Comparison of ENCODE assay signal across 10 mouse cellular contexts in the genomic region with DNA sequence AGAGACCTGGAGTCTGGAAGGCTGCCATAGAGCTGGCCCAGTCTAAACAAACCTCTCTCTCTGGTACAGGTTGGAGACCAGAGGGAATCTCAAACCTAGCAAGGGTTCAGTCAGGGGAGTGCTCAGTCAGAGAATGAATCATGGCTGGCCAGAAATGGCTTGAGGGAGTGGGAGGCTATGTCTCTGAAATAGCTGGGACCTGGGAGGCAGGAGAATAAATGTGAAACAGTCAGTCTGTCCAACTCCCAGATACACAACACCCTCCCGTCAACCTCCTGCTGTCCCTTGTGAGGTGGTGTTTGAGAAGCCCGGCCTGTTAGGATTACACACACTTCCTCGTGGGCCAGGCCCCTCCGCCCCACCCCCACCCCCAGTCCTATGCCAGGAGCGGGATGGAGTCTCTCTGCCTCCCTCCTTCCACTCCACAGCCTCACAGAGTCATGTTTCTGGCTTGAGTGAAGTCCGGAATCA. TPM values are rescaled to one million over a fixed set of nuclear protein-coding genes. Genes with fewer than 3 reads are reported as not detected.
A peak's percentile ranks its signal among the peaks of the same experiment; 100 is the strongest.
DNase-seq lines count a peak whose midpoint lies in the region; ATAC-seq and TF ChIP-seq lines count a peak whose summit lies in the region.
"Had no signal": no experiment of that assay in that cellular context is flagged by ENCODE, and none has a peak within 500 bp of the region (broad histone marks: within the 10 kb centered on the region; RNA-seq: fewer than 3 reads in every experiment).

No protein-coding gene starts in this region.

- ATAC-seq in hindbrain, embryonic 12.5 days (ENCODE audit: low FRiP score) = no peak
- ATAC-seq in hindbrain, embryonic 11.5 days (ENCODE audit: low FRiP score) = no peak
- no peak for ATAC-seq in embryonic facial prominence, embryonic 11.5 days (replicated peaks; ENCODE audit: insufficient number of reproducible peaks, low FRiP score, low TSS enrichment, low read depth)
- 0 out of 2 replicates have a peak, but pooled peaks have one; percentile 22 for ATAC-seq in heart, embryonic 15.5 days (replicated peaks; ENCODE audit: insufficient number of reproducible peaks, insufficient read depth, low FRiP score, low read depth)
- no peak for ATAC-seq in liver, postnatal 0 days
- no peak for ATAC-seq in granulocyte monocyte progenitor cell, adult 5-6 weeks (replicated peaks; ENCODE audit: poor library complexity, severe bottlenecking)

- peak overlapping the region; percentile 14; the same call in 1 of the 2 replicates for H3K27ac ChIP-seq in hindbrain, embryonic 12.5 days
- H3K27ac ChIP-seq in hindbrain, embryonic 11.5 days (ENCODE audit: low read depth, low read length) = no peak overlapping the region
- peak overlapping the region; percentile 8; the same call in 1 of the 2 replicates for H3K27ac ChIP-seq in embryonic facial prominence, embryonic 11.5 days (replicated peaks; ENCODE audit: low read depth, low read length)
- H3K27ac ChIP-seq in heart, embryonic 15.5 days = peak overlapping the region; percentile 86
- H3K27ac ChIP-seq in liver, postnatal 0 days (ENCODE audit: low read depth) = peak overlapping the region; percentile 29

- H3K36me3 ChIP-seq in hindbrain, embryonic 12.5 days = no peaks in the 10 kb centered on the region
- H3K36me3 ChIP-seq in hindbrain, embryonic 11.5 days (ENCODE audit: control insufficient read depth, insufficient read depth, low read length) = no peaks in the 10 kb centered on the region
- no peaks in the 10 kb centered on the region for H3K36me3 ChIP-seq in embryonic facial prominence, embryonic 11.5 days (replicated peaks; ENCODE audit: control insufficient read depth, insufficient read depth, low read depth, low read length)
- no peaks in the 10 kb centered on the region for H3K36me3 ChIP-seq in heart, embryonic 15.5 days
- no peaks in the 10 kb centered on the region for H3K36me3 ChIP-seq in liver, postnatal 0 days (replicated peaks; ENCODE audit: insufficient read depth, low read length)

- DNase-seq in hindbrain, embryonic 11.5 days (ENCODE audit: low spot score) = no peak
- DNase-seq in embryonic facial prominence, embryonic 11.5 days (ENCODE audit: low spot score) = peak; percentile 38
- no peak for DNase-seq in liver, postnatal 0 days
- DNase-seq in frontal cortex, postnatal 14 days (ENCODE audit: low spot score in 2 of 2) = no peak
- no peak for DNase-seq in cerebellum, adult 11-12 months
- DNase-seq: adrenal gland, postnatal 25 days; layer of hippocampus, adult 9-11 months had no signal

- H3K4me2 ChIP-seq in hindbrain, embryonic 12.5 days (replicated peaks) = no peak overlapping the region
- no peak overlapping the region for H3K4me2 ChIP-seq in hindbrain, embryonic 11.5 days (replicated peaks; ENCODE audit: low read depth, low read length)
- no peak overlapping the region for H3K4me2 ChIP-seq in embryonic facial prominence, embryonic 11.5 days (ENCODE audit: low read depth, low read length)
- no peak overlapping the region for H3K4me2 ChIP-seq in heart, embryonic 15.5 days
- H3K4me2 ChIP-seq in liver, postnatal 0 days (ENCODE audit: low read depth, low read length) = no peak overlapping the region

- H3K9me3 ChIP-seq in hindbrain, embryonic 12.5 days (replicated peaks) = no peaks in the 10 kb centered on the region
- H3K9me3 ChIP-seq in hindbrain, embryonic 11.5 days (ENCODE audit: control insufficient read depth, low read length) = no peaks in the 10 kb centered on the region
- H3K9me3 ChIP-seq in embryonic facial prominence, embryonic 11.5 days (replicated peaks; ENCODE audit: control insufficient read depth, low read length) = no peaks in the 10 kb centered on the region
- no peaks in the 10 kb centered on the region for H3K9me3 ChIP-seq in heart, embryonic 15.5 days (replicated peaks)
- H3K9me3 ChIP-seq in liver, postnatal 0 days (ENCODE audit: low read length) = no peaks in the 10 kb centered on the region

- WGBS in hindbrain, embryonic 12.5 days = 51% methylated on average over 6 of the region's 6 CpGs
- WGBS in hindbrain, embryonic 11.5 days = 41% methylated on average over 6 of the region's 6 CpGs
- 23% methylated on average over 6 of the region's 6 CpGs for WGBS in embryonic facial prominence, embryonic 11.5 days
- 24% methylated on average over 6 of the region's 6 CpGs for WGBS in heart, embryonic 15.5 days
- WGBS in liver, postnatal 0 days (ENCODE audit: insufficient replicate concordance) = 54% methylated on average over 6 of the region's 6 CpGs

- no peak overlapping the region for H3K9ac ChIP-seq in hindbrain, embryonic 12.5 days
- H3K9ac ChIP-seq in hindbrain, embryonic 11.5 days (ENCODE audit: low read depth, low read length) = no peak overlapping the region
- no peak overlapping the region for H3K9ac ChIP-seq in embryonic facial prominence, embryonic 11.5 days (replicated peaks; ENCODE audit: low read length)
- H3K9ac ChIP-seq in heart, embryonic 15.5 days = no peak overlapping the region
- no peak overlapping the region for H3K9ac ChIP-seq in liver, postnatal 0 days (replicated peaks)

- TF ChIP-seq EP300 in liver, postnatal 0 days (IDR thresholded peaks at IDR 0.05; ENCODE audit: low read depth) = no peak

- no peaks in the 10 kb centered on the region for H3K27me3 ChIP-seq in hindbrain, embryonic 12.5 days
- no peaks in the 10 kb centered on the region for H3K27me3 ChIP-seq in hindbrain, embryonic 11.5 days (ENCODE audit: control insufficient read depth, insufficient read depth, low read length)
- H3K27me3 ChIP-seq in embryonic facial prominence, embryonic 11.5 days (ENCODE audit: control insufficient read depth, insufficient read depth, low read length) = no peaks in the 10 kb centered on the region
- H3K27me3 ChIP-seq in heart, embryonic 15.5 days = no peaks in the 10 kb centered on the region
- no peaks in the 10 kb centered on the region for H3K27me3 ChIP-seq in liver, postnatal 0 days (ENCODE audit: insufficient read depth, low read length)

- H3K4me3 ChIP-seq in hindbrain, embryonic 12.5 days = no peak overlapping the region
- no peak overlapping the region for H3K4me3 ChIP-seq in hindbrain, embryonic 11.5 days (ENCODE audit: low read depth, low read length)
- no peak overlapping the region for H3K4me3 ChIP-seq in embryonic facial prominence, embryonic 11.5 days (ENCODE audit: low read depth, low read length)
- H3K4me3 ChIP-seq in heart, embryonic 15.5 days = no peak overlapping the region
- H3K4me3 ChIP-seq in liver, postnatal 0 days (ENCODE audit: low read depth, low read length) = no peak overlapping the region

- H3K4me1 ChIP-seq in hindbrain, embryonic 12.5 days = peaks cover 29% of the 10 kb centered on the region
- no peaks in the 10 kb centered on the region for H3K4me1 ChIP-seq in hindbrain, embryonic 11.5 days (replicated peaks; ENCODE audit: control insufficient read depth, insufficient read depth, low read length)
- peaks cover 5% of the 10 kb centered on the region for H3K4me1 ChIP-seq in embryonic facial prominence, embryonic 11.5 days (ENCODE audit: control insufficient read depth, insufficient read depth, low read length)
- H3K4me1 ChIP-seq in heart, embryonic 15.5 days (replicated peaks) = peaks cover 39% of the 10 kb centered on the region
- peaks cover 23% of the 10 kb centered on the region; the same call in 1 of the 2 replicates for H3K4me1 ChIP-seq in liver, postnatal 0 days (ENCODE audit: insufficient read depth)

- no peak for TF ChIP-seq CTCF in liver, postnatal 0 days (IDR thresholded peaks at IDR 0.05; ENCODE audit: low read depth)

RNA-seq across cellular contexts. Expression of a gene that starts 13.8 kb away (rescaled TPM):
- polyA plus RNA-seq in hindbrain, embryonic 12.5 days (2016; fragmentation: Nextera tagmentation; extraction: Ambion mirVana) = 0.66 and 0.99 TPM in 2 replicates
- 1.4 and 1.6 TPM in 2 replicates for polyA plus RNA-seq in hindbrain, embryonic 11.5 days (2014; fragmentation: Nextera tagmentation; extraction: Ambion mirVana)
- polyA plus RNA-seq in embryonic facial prominence, embryonic 11.5 days (2014; fragmentation: Nextera tagmentation; extraction: Ambion mirVana) = 0.20 and 0.67 TPM in 2 replicates
- polyA plus RNA-seq in heart, embryonic 15.5 days (2015; fragmentation: Nextera tagmentation; extraction: Ambion mirVana) = 1.0 and 1.4 TPM in 2 replicates
- not detected in 2 replicates for polyA plus RNA-seq in liver, postnatal 0 days (2015; fragmentation: Nextera tagmentation; extraction: Ambion mirVana)
- total RNA-seq in granulocyte monocyte progenitor cell, adult 5-6 weeks (2014; fragmentation: Nextera tagmentation) = not detected in 2 replicates
- not detected in 2 replicates for total RNA-seq in granulocyte monocyte progenitor cell, adult 5-6 weeks (2017)
- total RNA-seq: adrenal gland, postnatal 25 days had no signal

RNA-seq across cellular contexts. Expression of a gene that starts 44.6 kb away (rescaled TPM):
- 0.14 and 0.30 TPM in 2 replicates for polyA plus RNA-seq in hindbrain, embryonic 12.5 days (2016; fragmentation: Nextera tagmentation; extraction: Ambion mirVana)
- 0.10 TPM in 1 of 2 replicates, not detected in the other for polyA plus RNA-seq in hindbrain, embryonic 11.5 days (2014; fragmentation: Nextera tagmentation; extraction: Ambion mirVana)
- polyA plus RNA-seq in embryonic facial prominence, embryonic 11.5 days (2014; fragmentation: Nextera tagmentation; extraction: Ambion mirVana) = 0.20 and 0.27 TPM in 2 replicates
- 0.19 TPM in 1 of 2 replicates, not detected in the other for polyA plus RNA-seq in heart, embryonic 15.5 days (2015; fragmentation: Nextera tagmentation; extraction: Ambion mirVana)
- 0.12 TPM in 1 of 2 replicates, not detected in the other for polyA plus RNA-seq in liver, postnatal 0 days (2015; fragmentation: Nextera tagmentation; extraction: Ambion mirVana)
- total RNA-seq in granulocyte monocyte progenitor cell, adult 5-6 weeks (2014; fragmentation: Nextera tagmentation) = 0.88 TPM in 1 of 2 replicates, not detected in the other
- 0.26 TPM in 1 of 2 replicates, not detected in the other for total RNA-seq in granulocyte monocyte progenitor cell, adult 5-6 weeks (2017)
